Mouse (Mus musculus): ENCODE measurements at regions not wholly inside any gene's neighbourhood (a gene's known extent, or its start where the extent isn't known, plus 50 kb on each side); places are given as distances from the start of the nearest gene placed in this dataset.

GRCm38 (mm10) chr14:25312135-25312534 lies 146.8 kb upstream of the Zmiz1 start:
- TF ChIP-seq EP300 (IDR thresholded peaks at IDR 0.05; ENCODE audit: insufficient read depth, low read depth, low read length) = no peak
- no peak for TF ChIP-seq POLR2A (IDR thresholded peaks at IDR 0.05; ENCODE audit: insufficient read depth, low read length)
